Mouse (Mus musculus) lung, adult 2 months (tissue): Measurements from ENCODE around the gene Atg10.

ENCODE experiments used
- CTCF ChIP-seq: fragments of 200-500 bp; IDR thresholded peaks from 2 replicates; pipeline ENCODE4 v1.5.1; 2011; ENCODE audit warnings: mild to moderate bottlenecking, low read length, control low read depth; ENCODE audit not compliant: insufficient read depth
- POLR2A ChIP-seq: fragments of 200-500 bp; IDR thresholded peaks from 2 replicates; pipeline ENCODE4 v1.6.1; 2011; ENCODE audit warnings: low read depth, mild to moderate bottlenecking, control low read depth, low read length, borderline replicate concordance; ENCODE audit errors: extremely low read depth

- TF ChIP-seq CTCF = no peak
- TF ChIP-seq POLR2A = no peak
Measured at GRCm38 (mm10) chr13:90935852-90936251, 287.9 kb downstream of the Atg10 start.
